Mouse (Mus musculus): ENCODE results near the gene Pvr.

GRCm38 (mm10) chr7:19970196-19970595 lies 49.2 kb upstream of the Pvr start:
- no peak for TF ChIP-seq POLR2A (IDR thresholded peaks at IDR 0.05; ENCODE audit: extremely low read depth, insufficient read depth, low read length)
- no peak for TF ChIP-seq CTCF (IDR thresholded peaks at IDR 0.05; ENCODE audit: low read depth, low read length)
